Mouse (Mus musculus): ENCODE measurements around the gene Zfp646. TPM values are rescaled to one million over a fixed set of nuclear protein-coding genes. Genes with fewer than 3 reads are reported as not detected.

The Zfp646 gene
- total RNA-seq, 2 experiments from 2014 or later: 28.6 to 30.2 TPM

Other genes starting within 250 kb of the Zfp646 start
- 10 to 100 TPM; 38.6 TPM for gene Bcl7c, start 167.3 kb upstream of the Zfp646 start, total RNA-seq (2021)
- 1 to 10 TPM; 4.3 to 5.3 TPM for gene Ctf1, start 163.5 kb upstream of the Zfp646 start, total RNA-seq (2021)
- gene Ctf2, start 144.1 kb upstream of the Zfp646 start, total RNA-seq (2021): not detected
- gene Fbxl19, start 131.7 kb upstream of the Zfp646 start, total RNA-seq (2021): 10 to 100 TPM; 86.8 to 92.2 TPM
- 10 to 100 TPM; 18.5 to 19.1 TPM for gene Orai3, start 106.4 kb upstream of the Zfp646 start, total RNA-seq (2021)
- gene Setd1a, start 99.6 kb upstream of the Zfp646 start, total RNA-seq (2021): 10 to 100 TPM; 35.5 to 40.3 TPM
- 1 to 10 TPM; 2.9 to 4.6 TPM for gene Gm49388, start 90.6 kb upstream of the Zfp646 start, total RNA-seq (2021)
- gene Hsd3b7, start 75.6 kb upstream of the Zfp646 start, total RNA-seq (2021): 1 to 10 TPM; 4.8 to 5.1 TPM
- gene Stx4a, start 51.9 kb upstream of the Zfp646 start, total RNA-seq (2021): 10 to 100 TPM; 46.9 to 53.6 TPM
- gene Stx1b, start 51.7 kb upstream of the Zfp646 start, total RNA-seq (2021): 100 to 1,000 TPM; 292 to 296 TPM
- gene Zfp668, start 607 bp downstream of the Zfp646 start, total RNA-seq (2021): 10 to 100 TPM; 22.9 to 25.3 TPM
- gene Prss53, start 14.7 kb downstream of the Zfp646 start, total RNA-seq (2021): 1 to 10 TPM in 1 of 2 experiments, under 1 TPM in 1; 0.96 to 1.1 TPM
- not detected for gene Gm21974, start 19.2 kb downstream of the Zfp646 start, total RNA-seq (2021)
- 10 to 100 TPM; 25.0 to 26.3 TPM for gene Vkorc1, start 19.4 kb downstream of the Zfp646 start, total RNA-seq (2021)
- 10 to 100 TPM; 45.9 to 48.6 TPM for gene Bckdk, start 27.9 kb downstream of the Zfp646 start, total RNA-seq (2021)
- gene Kat8, start 36.3 kb downstream of the Zfp646 start, total RNA-seq (2021): 10 to 100 TPM; 25.8 to 28.2 TPM
- gene Prss8, start 53.9 kb downstream of the Zfp646 start, total RNA-seq (2021): 1 to 10 TPM; 1.7 to 1.8 TPM
- 10 to 100 TPM; 15.0 to 17.0 TPM for gene Prss36, start 70.5 kb downstream of the Zfp646 start, total RNA-seq (2021)
- 100 to 1,000 TPM; 423 to 445 TPM for gene Fus, start 91.2 kb downstream of the Zfp646 start, total RNA-seq (2021)
- gene Pycard, start 117.6 kb downstream of the Zfp646 start, total RNA-seq (2021): 1 to 10 TPM; 3.2 to 4.5 TPM
- under 1 TPM; 0.40 to 0.55 TPM for gene Trim72, start 127.7 kb downstream of the Zfp646 start, total RNA-seq (2021)
- gene Itgam, start 186.4 kb downstream of the Zfp646 start, total RNA-seq (2021): 1 to 10 TPM; 8.4 to 8.7 TPM
- not detected for gene Gm49368, start 186.5 kb downstream of the Zfp646 start, total RNA-seq (2021)